Mouse (Mus musculus) erythroblast, adult 5-6 weeks (primary cell): ENCODE measurements at regions not wholly inside any gene's neighbourhood (a gene's known extent, or its start where the extent isn't known, plus 50 kb on each side); places are given as distances from the start of the nearest gene placed in this dataset.

Source experiments
- ATAC-seq: replicated peaks from 2 replicates; pipeline ENCODE4 v1.8.0; 2016; ENCODE audit warnings: moderate number of reproducible peaks, mild to moderate bottlenecking, moderate TSS enrichment, inconsistent platforms; ENCODE audit not compliant: poor library complexity, low FRiP score, severe bottlenecking

DNA sequence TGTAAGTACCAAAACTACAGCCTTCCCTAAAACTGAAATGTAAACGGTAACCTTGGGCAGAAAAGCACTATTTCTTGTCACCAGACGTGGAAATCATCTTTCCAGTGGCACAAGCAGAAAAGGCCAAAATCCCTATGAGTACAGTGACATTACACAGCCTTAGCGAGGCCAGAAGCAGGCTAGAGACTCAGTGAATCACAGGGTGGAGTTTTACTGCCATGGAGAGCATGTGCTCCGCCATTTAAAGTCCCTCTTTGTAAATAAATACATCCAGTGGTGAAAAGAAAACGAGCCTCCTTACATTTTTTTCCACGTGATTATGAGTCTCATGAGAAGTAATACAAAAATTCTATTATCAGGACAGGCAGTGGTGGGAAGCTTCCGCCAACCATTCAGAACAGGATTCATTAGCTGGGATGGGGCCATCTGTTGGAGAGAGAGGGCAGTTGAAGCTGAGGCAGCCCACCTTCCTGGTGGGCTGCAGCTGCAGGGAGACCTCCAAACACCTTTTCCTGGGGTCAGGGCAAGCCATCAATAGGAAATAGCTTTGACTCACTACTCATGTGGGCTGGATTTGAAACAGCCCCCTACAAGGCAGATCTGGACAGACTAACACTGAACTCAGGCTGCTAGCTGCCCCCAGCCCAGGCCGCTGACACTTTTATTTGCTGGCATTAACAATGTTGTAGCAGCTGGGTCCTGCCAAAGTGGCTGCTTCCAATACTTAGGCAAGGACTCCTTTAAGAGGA lies 146.5 kb upstream of the Hnrnpa3 start:
- no peak for ATAC-seq

- no peak for ATAC-seq
Observed at GRCm38 (mm10) chr2:75514171-75514570, 144.9 kb upstream of the Hnrnpa3 start.

DNA sequence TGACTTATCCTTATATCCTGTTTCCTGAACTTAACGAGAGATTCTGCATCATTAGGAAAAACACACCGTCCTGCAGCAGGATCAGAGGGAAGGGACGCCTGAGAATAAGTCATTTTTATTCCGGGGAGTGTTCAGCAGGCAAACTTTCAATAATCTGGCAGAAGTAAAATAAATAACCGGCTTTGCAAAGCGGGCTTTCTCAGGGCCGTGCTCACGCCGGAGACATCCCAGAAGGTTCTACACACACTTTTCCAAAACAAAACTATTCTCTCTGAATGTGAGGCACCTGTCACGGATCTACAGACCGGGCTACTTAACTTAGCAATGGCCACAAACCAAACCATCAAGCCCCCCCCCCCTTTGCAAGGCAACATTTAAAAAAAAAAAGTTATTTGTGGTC lies 142.8 kb upstream of the Hnrnpa3 start:
- ATAC-seq, result no peak

DNA sequence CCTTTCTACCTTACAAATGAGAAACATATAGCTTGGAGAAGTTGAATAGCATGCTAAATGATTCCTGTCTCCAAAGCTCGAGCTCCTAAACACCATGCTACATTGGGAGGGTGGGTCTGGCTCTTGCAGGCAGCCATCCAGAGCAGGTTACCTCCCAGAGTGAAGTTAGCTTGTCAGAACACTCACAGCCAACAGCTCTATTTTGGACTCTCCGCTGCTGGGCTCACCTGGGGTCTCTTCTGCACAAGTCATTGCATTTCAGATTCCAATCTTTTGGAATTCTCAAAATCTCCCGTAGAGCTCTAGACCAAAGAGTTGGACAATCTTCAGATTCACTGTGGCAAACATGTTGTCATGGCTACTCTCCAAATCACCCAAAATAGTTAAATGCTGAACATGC lies 142.0 kb upstream of the Hnrnpa3 start:
- no peak for ATAC-seq

GRCm38 (mm10) chr2:75518607-75519006 lies 140.5 kb upstream of the Hnrnpa3 start:
- ATAC-seq, result no peak

DNA sequence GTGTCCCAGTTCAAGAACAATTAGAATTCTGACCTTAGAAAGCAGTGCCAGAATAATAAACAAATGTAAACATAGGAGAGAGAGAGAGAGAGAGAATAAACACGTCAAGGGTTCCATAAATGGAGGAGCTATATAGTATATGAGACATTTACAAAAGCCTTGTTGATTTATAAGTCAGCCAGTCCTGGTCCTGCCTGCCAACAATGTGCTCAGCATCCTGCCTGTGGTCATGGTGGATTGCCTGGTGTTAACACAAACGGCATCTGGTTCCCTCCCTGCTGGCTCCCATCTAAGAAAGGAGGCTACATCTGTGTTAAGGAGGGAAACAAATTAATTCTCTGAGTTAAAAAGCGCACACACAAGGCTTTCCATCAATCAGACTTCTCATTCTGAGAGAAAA lies 133.5 kb upstream of the Hnrnpa3 start:
- ATAC-seq, result no peak

DNA sequence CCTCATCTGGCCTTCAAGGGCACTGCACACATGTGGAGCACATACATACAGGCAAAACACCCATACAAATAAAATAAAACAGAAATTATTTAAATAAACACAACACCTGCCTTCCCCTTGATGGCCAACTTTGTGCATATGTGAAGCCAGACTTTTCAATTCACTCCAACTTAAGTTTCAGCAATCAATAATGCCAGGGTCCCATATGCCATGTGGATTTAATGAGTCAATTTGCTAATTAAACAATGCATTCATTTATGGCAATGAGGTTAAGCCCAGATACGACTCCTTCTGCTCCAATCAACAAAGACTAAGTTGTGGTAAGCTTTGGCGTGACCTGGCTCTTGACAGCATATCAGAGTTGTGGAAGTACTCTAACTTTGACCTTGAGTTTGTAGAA lies 130.4 kb upstream of the Hnrnpa3 start:
- ATAC-seq, result no peak

DNA sequence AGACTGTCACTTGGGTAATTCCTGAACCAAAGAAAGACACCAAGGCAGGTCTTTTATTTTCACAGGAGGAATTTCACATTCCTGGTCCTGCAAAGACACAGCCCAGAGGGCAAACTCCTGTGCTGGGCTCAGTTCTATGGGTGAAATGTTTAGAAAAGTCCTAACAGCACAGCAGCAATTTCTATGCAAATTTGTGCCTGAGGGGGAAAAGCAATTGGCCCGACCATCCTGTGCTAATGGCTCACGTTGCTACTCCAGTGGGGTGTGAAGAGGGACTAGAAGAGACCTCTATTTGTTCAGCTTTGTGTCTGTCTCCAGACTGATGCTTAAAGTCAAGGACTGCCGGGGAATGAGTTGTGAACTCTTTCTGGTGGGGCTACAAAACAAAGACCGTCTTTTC lies 120.9 kb upstream of the Hnrnpa3 start:
- no peak for ATAC-seq

DNA sequence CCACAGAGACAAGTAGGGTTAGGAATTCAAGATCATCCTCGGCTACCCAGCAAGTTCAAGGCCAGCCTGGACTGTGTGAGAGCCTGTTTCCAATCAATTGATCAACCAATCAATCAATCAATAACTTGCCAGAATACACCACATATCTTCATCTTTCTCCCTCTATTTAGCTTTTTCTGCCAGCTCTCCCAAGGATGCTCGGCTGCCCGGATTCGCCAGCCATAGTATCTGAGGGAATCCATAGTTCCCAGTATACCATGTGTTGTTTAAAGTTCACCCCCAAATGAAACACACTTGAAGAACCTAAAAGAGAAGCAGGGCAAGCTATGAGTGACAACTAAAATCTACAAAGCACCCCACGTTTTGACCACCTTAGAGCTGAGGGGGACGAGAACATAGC lies 119.3 kb upstream of the Hnrnpa3 start:
- ATAC-seq, result no peak

DNA sequence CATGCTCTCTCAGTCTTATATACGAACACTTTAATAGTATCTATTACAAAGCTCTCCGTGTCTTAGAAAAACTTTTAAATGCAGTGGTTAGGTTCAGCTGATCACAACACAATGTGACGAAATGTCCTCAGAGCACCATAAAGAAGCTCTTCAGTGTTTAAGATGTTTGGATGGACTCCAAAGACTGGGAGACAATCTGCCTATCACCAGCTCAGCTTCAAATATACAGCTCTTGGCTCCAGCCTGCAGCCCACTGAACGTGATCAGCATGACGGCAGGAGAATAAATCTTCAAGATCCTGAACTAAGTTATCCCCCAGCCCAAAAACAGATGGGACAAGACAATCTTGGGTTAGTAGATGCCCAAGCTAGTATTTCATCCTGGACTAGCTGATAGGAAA lies 116.7 kb upstream of the Hnrnpa3 start:
- no peak for ATAC-seq

- ATAC-seq, result no peak
Observed at GRCm38 (mm10) chr2:75542781-75543180, 116.3 kb upstream of the Hnrnpa3 start.

- no peak for ATAC-seq
Observed at GRCm38 (mm10) chr2:75545971-75546370, 113.1 kb upstream of the Hnrnpa3 start.

DNA sequence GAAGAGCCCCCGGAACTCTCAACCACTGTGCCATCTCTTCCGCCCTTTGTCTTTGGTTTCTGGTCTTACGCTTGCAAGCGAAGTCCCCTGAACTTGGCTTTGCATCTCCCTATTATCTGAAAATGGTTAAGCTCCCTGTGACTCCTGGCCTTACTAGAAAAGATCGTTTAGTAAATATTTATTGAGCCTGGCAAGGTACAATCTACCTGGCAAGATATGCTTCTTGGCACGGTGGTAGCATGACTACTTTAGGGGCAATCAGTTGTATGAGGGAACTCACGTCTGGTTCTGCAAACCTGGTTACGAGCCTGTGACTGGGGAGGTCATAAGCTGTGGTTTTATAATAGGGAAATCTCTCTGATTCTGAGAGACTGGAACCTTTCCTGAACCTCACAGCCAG lies 103.4 kb upstream of the Hnrnpa3 start:
- no peak for ATAC-seq

- no peak for ATAC-seq
Observed at GRCm38 (mm10) chr2:75556744-75557143, 102.3 kb upstream of the Hnrnpa3 start.

DNA sequence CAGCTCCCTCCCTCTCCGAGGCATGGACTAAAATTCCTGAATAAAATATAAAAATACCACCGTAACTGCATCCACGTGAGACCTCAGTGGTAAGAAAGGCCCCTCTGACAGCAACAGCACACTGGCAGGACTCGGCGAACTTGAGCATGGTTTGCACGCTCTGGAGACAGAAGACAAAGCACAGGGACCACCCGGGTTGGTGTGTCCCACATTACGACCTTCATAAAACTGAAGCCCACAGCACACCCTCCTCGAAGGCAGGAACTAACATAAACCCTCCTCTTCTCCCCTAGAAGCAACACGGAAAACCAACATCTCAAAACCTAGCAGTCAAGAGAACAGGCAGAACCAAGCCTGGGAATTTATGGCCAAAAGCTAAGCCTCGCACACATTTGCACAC lies 101.7 kb upstream of the Hnrnpa3 start:
- no peak for ATAC-seq

GRCm38 (mm10) chr2:75559920-75560319 lies 99.1 kb upstream of the Hnrnpa3 start:
- ATAC-seq, result no peak

DNA sequence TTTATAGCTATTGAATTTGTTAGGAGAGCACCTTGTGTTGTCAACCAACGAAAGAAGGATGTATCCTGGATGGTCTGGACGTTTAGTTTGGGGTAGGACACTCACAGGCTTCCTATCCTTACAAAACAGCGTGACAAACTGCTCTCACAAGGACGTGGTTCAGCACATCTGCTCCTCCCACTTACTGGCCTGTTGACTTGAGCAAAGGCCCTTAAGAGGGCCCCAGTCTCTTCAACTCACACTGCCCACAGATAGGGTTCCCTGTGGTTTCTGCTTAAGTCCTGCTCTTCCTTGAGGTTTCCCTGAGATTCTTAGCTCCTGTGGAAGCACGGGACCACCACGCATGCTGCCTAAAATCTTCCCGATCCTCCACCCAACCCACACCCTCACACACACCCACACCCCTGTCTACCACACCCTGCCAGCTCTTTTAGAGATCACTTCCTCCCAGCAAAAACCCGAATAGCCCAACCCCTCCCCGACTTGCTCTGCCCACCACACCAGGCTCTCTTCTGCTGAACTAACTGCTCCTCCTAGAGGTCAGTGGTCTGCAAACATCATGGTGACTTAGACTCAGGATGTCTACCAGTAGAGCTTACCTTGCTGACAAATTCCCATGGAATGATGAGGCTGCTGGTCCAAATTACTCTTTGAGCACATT lies 95.7 kb upstream of the Hnrnpa3 start:
- ATAC-seq, result peak; percentile 46; the same call in 1 of the 2 replicates

- ATAC-seq, result no peak
Observed at GRCm38 (mm10) chr2:75564809-75565208, 94.3 kb upstream of the Hnrnpa3 start.

- ATAC-seq, result no peak
Observed at GRCm38 (mm10) chr2:75567131-75567530, 91.9 kb upstream of the Hnrnpa3 start.

DNA sequence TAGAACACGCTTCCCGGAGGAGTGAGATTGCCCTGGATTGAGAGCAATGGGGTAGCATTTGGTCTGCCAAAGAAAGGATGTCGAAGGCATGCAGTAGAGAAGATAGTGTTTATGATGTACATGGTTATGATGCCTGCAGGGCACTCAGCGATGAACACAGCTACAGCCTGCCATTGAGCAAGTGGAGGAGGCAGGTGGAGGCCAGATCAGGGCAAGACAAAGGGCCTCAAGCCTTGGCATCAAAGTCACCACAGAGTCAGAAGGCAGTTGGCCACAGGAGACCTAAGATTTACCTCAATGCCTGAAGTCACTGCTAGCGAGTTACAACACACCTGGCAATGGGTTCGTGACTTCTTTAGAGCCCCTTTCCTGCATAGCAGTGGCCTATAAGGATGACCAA lies 89.3 kb upstream of the Hnrnpa3 start:
- ATAC-seq, result no peak

DNA sequence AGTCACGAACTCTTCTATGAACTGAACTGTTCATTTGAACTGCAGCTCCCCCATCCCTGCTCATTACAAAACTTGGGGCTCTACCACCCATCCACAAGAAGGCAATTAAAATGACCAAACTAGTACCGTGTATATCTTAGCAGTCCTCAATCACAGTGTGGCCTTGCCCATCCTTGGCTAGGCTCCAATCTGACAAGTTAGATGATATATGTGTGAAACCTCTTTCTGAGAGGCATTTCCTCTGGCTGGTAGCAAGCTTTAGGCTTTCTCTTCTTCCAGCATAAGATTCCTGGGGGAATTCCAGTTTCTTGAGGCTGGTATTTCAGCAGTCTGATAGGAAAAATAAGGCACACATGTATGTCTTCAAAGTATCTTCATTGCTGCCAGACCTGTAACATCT lies 88.8 kb upstream of the Hnrnpa3 start:
- ATAC-seq, result no peak

GRCm38 (mm10) chr2:75584975-75585374 lies 74.1 kb upstream of the Hnrnpa3 start:
- ATAC-seq, result no peak
